Mouse (Mus musculus) megakaryocyte, embryonic 14.5 days (primary cell): ENCODE measurements around the gene Adap2. TPM values are rescaled to one million over a fixed set of nuclear protein-coding genes. Genes with fewer than 3 reads are reported as not detected.

ENCODE experiments used
- H3K27me3 ChIP-seq: replicated peaks from 2 replicates; pipeline ENCODE3; 2012; ENCODE audit warnings: inconsistent platforms
- H3K36me3 ChIP-seq: replicated peaks from 2 replicates; pipeline ENCODE3; 2012; ENCODE audit warnings: low read length, inconsistent platforms, mixed read lengths
- H3K4me1 ChIP-seq: 2 replicates; pipeline ENCODE4 v1.6.1; 2012; ENCODE audit warnings: inconsistent platforms
- H3K4me3 ChIP-seq: replicated peaks from 2 replicates; pipeline ENCODE3; 2012; ENCODE audit warnings: moderate library complexity, mild to moderate bottlenecking, inconsistent platforms
- H3K9me3 ChIP-seq: 2 replicates; pipeline ENCODE4 v1.6.1; 2012; ENCODE audit warnings: inconsistent platforms
- FLI1 ChIP-seq: IDR thresholded peaks from 2 replicates; pipeline ENCODE4 v1.6.1; 2012; ENCODE audit warnings: low read length, inconsistent platforms, mixed read lengths
- GATA1 ChIP-seq: IDR thresholded peaks from 3 replicates; pipeline ENCODE4 v1.6.1; 2012; ENCODE audit warnings: mixed read lengths, low read length, inconsistent platforms, borderline replicate concordance
- polyA plus RNA-seq: library from polyadenylated mRNA; stranded (reverse); fragments of >175 nt; gene quantifications from 2 replicates; pipeline ENCODE4 v1.2.3, GENCODE M21; 2012; ENCODE audit warnings: low replicate concordance; ENCODE audit not compliant: insufficient read depth

The Adap2 gene
- polyA plus RNA-seq, 1 experiment, result 4.2 TPM

DNA sequence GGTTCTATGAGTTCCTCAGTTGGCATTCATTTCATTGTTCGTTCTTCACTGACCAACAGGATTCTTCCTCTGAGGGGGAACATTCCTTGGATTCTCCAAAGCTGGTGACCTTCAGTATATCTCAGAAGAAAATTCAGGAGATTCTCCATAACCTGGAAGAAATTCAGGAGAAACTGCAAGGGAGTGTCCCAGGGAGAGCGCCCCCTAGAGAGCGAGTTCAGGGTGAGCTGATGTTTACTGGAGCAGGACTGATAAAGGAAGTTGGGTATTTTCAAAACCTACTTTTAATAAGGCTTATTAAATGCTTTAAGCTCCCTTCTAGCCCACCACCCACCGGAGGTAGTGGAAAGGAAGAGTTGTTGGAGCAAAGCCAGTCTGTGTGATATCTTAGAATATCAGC lies 39.9 kb downstream of the Adap2 start:
- Histone ChIP-seq H3K9me3 (peaks cover 31% of the 10 kb centered on the region), H3K36me3 (peaks cover 86% of the 10 kb centered on the region), H3K4me3 (no peak overlapping the region), H3K4me1 (peaks cover 17% of the 10 kb centered on the region), H3K27me3 (no peaks in the 10 kb centered on the region)
- TF ChIP-seq GATA1 (no peak), FLI1 (no peak)

DNA sequence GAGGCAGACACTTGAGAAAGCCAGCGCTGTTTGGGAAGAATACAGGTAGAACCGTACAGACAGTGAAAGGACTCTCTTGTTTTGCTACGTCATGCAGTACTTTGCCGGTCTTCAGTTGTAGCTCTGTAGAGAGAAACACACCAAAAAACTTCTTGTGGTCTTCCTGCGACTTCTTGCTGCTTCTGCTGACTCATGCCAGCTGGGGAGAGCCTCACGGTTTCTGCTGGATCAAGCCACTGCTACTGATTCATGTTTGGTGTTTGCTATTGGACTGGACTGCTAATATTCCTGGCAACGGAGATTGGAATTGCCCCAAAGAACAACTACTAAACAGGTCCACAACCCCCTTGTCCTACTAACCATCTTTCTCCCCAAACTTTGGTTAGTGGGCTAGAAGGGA lies 42.4 kb downstream of the Adap2 start:
- peaks cover 72% of the 10 kb centered on the region for H3K36me3 ChIP-seq
- TF ChIP-seq FLI1 (no peak), GATA1 (no peak)
- H3K4me3 ChIP-seq, result no peak overlapping the region

DNA sequence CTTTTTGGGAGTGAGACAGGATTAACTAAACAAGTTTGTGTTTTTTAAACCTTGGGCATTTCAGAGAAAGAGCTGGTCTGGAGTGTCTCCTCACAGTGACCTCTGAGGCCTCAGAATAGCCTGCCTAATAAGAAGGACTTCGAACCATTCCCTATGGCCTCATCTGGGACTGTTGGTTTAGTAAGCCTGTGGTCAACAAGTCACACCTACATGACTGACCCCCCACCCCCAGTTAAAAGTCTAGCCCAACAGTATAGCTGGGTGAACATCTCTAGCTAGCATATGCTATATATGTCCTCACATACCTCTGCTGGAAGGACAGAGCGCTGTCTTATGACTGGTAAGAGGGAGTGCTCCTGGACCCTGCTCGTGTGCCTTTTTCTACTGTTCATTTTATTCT lies 45.4 kb downstream of the Adap2 start:
- peaks cover 27% of the 10 kb centered on the region for H3K9me3 ChIP-seq

More for the DNA sequence above, 42.4 kb downstream of the Adap2 start:
- Histone ChIP-seq H3K4me1 (peaks cover 17% of the 10 kb centered on the region), H3K27me3 (no peaks in the 10 kb centered on the region), H3K9me3 (peaks cover 31% of the 10 kb centered on the region)

DNA sequence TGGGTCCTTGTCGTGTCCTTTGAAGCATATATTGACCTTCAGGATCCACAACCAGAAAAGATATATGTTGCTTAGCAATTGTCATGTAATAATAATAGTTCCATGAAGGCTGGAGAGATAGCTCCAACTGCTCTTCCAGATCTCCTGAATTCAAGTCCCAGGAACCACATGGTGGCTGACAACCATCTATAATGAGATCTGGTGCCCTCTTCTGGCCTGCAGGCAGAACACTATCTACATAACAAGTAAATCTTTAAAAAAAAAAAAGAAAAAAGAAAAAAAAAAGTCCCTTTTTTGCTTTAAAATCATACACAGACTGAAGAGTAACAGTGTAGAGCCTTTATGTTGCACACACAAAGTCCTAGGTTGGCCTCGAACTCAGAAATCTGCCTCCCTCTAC lies 45.9 kb downstream of the Adap2 start:
- H3K36me3 ChIP-seq, result peaks cover 40% of the 10 kb centered on the region
- no peak overlapping the region for H3K4me3 ChIP-seq
- TF ChIP-seq FLI1, result no peak
- no peak for TF ChIP-seq GATA1
- peaks cover 11% of the 10 kb centered on the region for H3K4me1 ChIP-seq
- H3K9me3 ChIP-seq, result peaks cover 22% of the 10 kb centered on the region
- no peaks in the 10 kb centered on the region for H3K27me3 ChIP-seq

More for the DNA sequence above, 45.4 kb downstream of the Adap2 start:
- Histone ChIP-seq H3K4me3 (no peak overlapping the region), H3K4me1 (peaks cover 14% of the 10 kb centered on the region), H3K36me3 (peaks cover 45% of the 10 kb centered on the region), H3K27me3 (no peaks in the 10 kb centered on the region)
- no peak for TF ChIP-seq GATA1
- TF ChIP-seq FLI1, result no peak

DNA sequence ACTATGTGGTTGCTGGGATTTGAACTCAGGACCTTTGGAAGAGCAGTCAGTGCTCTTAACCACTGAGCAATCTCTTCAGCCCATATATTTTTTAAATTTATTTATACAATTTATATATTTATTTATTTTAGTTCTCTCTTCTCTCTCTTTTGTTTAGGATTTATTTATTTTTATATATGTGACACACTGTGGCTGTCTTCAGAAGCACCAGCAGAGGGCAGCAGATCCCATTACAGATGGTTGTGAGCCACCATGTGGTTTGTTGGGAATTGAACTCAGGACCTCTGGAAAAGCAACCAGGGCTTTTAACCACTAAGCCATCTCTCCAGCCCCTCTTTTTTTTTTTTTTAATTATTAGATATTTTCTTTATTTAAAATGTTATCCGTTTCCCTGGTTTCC lies 46.4 kb downstream of the Adap2 start:
- Histone ChIP-seq H3K4me3 (no peak overlapping the region), H3K27me3 (no peaks in the 10 kb centered on the region), H3K36me3 (peaks cover 35% of the 10 kb centered on the region), H3K4me1 (peaks cover 11% of the 10 kb centered on the region), H3K9me3 (peaks cover 16% of the 10 kb centered on the region)
- TF ChIP-seq GATA1 (no peak), FLI1 (no peak)

DNA sequence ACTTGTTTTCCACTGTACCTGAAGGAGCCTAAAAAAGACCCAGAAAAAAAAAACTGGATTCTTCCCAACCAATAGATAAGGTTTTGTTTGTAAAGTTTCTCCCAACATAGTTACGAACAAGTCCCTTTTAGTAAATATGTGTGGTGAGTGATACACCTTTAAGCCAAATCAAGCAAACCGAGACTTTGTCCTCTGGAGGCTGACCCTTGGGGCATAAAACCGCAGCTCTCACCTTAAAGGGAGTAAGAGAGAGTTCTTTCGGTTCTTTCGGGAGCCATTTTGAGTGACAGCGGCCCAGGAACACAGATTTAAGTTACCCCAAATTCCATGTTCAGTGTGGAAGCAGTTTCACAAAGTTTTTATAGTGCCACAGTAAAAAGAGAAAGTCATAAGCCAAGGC lies 48.4 kb downstream of the Adap2 start:
- Histone ChIP-seq H3K36me3 (peaks cover 18% of the 10 kb centered on the region), H3K4me1 (no peaks in the 10 kb centered on the region), H3K9me3 (no peaks in the 10 kb centered on the region), H3K27me3 (no peaks in the 10 kb centered on the region), H3K4me3 (no peak overlapping the region)
- TF ChIP-seq FLI1 (no peak), GATA1 (no peak)

DNA sequence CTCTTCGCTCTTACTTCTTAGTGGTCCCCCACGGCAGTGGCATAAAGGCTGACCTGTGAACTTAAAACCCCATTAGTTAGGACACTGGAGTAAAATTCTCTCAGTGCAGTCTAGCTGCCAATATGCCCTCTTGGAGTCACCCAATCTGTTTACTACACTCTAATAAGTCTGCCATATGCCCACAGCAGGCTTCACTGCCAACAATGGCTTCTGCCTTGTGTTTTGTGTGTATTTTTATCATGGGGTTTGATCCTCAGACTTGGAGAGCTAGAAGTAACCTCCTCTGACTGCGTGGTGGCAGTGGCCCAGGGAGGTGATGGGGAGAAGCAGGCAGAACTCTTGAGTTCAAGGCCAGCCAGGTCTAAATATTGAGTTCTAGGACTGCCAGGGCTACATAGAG lies 50.1 kb downstream of the Adap2 start:
- H3K4me1 ChIP-seq, result peaks cover 5% of the 10 kb centered on the region; the same call in 1 of the 2 replicates
- no peak overlapping the region for H3K4me3 ChIP-seq
- H3K9me3 ChIP-seq, result no peaks in the 10 kb centered on the region
- H3K27me3 ChIP-seq, result no peaks in the 10 kb centered on the region
- no peak for TF ChIP-seq FLI1
- no peak for TF ChIP-seq GATA1
- peaks cover 7% of the 10 kb centered on the region for H3K36me3 ChIP-seq

DNA sequence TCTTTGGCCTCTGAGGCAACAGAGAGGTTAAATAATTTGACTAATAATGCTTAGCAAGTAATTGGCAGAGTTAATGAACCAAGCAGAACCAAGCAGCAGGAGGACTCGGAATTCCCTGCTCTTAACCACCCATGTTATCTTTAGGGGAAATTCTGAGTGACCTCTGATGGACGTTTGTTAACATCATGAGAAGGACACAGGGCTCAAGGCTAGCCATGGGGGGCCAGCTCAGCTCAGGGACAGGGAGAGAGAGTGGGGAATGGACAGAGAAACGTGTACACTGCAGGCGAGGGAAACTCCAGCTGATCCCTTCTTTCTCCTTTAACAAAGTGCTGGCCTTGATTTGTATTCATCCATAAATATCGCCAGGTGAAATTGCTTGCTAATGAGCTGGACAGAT lies 51.0 kb downstream of the Adap2 start:
- no peaks in the 10 kb centered on the region for H3K27me3 ChIP-seq
- H3K4me1 ChIP-seq, result peaks cover 6% of the 10 kb centered on the region; the same call in 1 of the 2 replicates
- H3K36me3 ChIP-seq, result no peaks in the 10 kb centered on the region
- H3K9me3 ChIP-seq, result no peaks in the 10 kb centered on the region
- no peak overlapping the region for H3K4me3 ChIP-seq
- TF ChIP-seq FLI1, result no peak
- TF ChIP-seq GATA1, result no peak

DNA sequence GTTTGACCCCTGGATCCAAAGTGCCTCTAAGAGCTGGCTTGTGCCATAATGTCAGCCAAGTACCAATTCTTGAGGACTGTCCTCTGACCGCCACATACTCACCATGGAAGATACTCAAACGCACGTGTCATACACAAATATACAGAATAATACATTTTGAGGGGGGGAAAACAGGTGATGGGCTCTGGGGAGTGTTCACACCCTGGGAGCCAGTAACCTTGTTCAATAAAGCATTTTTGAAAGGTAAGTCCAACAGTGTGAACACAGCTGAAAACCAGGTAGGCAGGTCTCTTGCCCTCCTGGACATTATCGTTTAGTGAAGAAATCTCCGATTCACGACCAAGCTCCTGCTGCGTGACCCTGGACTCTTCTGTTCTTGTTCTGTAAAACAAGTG lies 54.6 kb downstream of the Adap2 start:
- peaks cover 20% of the 10 kb centered on the region; the same call in 1 of the 2 replicates for H3K4me1 ChIP-seq
- TF ChIP-seq FLI1 (no peak), GATA1 (no peak)
- no peaks in the 10 kb centered on the region for H3K9me3 ChIP-seq
- peaks cover 10% of the 10 kb centered on the region for H3K36me3 ChIP-seq
- H3K4me3 ChIP-seq, result peak overlapping the region; percentile 100
- H3K27me3 ChIP-seq, result no peaks in the 10 kb centered on the region

DNA sequence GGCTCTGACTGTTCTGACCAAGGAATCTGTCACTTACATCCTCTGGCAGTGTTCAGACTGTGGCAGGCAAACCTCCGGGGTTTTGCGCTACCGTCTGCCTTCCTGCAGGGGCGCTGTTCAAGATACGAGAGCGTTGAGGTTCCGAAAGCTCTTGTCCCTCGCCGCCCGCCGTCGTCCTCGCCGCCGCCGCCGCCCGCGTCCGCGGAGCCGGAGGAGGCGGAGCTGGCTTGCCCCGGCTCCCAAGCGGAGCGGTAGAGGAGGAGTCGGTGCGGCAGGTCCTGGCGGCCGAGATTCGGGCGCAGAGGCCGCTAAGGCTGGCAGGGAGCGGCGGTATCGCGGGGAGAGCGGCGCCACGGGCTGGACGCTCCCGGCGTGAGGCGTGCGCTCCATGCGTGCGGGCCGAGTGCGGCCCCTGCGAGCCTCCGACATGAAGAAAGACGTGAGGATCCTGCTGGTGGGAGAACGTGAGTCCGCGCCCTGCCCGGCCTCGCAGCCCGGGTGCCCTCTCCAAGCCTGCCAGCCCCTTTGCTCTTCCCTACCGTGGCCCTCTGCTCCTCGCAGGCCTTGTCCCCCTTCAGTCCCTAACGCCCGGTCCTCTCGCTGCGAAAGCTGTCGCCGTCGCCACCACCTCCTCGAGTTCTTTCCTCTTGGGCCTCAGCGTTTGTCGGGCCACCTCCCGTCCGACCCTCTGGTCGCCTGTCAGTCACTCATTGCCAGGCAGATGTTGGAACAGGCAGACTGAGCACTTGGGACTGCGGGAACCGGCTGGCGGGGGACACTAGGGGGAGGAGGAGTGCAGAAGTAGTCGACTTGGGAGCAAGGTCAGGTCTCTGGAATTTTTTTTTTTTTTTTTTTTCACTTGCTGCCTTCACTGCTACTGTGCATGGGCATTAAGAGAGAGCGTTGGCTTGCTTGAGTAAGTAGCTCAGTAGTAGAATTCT lies 55.2 kb downstream of the Adap2 start, which contains the start of gene Rhot1:
TSS of gene Rhot1 (plus strand) at position 160 of the 941 bp plus-strand sequence.
- H3K4me1 ChIP-seq, result peaks cover 20% of the 10 kb centered on the region; the same call in 1 of the 2 replicates
- peak within 1 kb of the TSS; percentile 100 for H3K4me3 ChIP-seq
- H3K36me3 ChIP-seq, result peaks cover 16% of the 10 kb centered on the region
- TF ChIP-seq GATA1 (no peak), FLI1 (no peak)
- H3K9me3 ChIP-seq, result no peaks in the 10 kb centered on the region
- no peaks in the 10 kb centered on the region for H3K27me3 ChIP-seq

DNA sequence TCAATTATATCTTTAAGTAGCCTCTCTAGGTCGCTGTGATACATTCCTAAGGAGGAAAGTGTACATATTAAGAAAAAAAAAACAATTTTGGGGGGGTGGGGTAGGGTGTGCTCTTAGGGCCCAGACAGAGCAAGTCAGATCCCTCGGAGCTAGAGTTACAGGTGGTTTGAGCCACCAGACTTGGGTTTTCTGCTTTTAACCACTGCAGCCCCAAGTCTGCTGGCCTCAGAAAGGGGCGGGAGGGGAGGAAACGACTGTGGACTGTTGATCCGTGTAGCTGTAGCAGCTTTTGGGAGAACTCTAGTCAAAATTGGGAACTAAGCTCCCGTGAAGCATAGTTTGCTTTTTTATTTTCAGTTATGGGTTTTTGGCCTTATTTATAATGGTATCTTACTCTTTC lies 56.4 kb downstream of the Adap2 start:
- H3K27me3 ChIP-seq, result no peaks in the 10 kb centered on the region
- TF ChIP-seq GATA1 (no peak), FLI1 (no peak)
- H3K36me3 ChIP-seq, result peaks cover 25% of the 10 kb centered on the region
- H3K9me3 ChIP-seq, result no peaks in the 10 kb centered on the region
- peak overlapping the region; percentile 100 for H3K4me3 ChIP-seq
- H3K4me1 ChIP-seq, result peaks cover 21% of the 10 kb centered on the region
